Mouse (Mus musculus): Measurements from ENCODE around the gene 1700011M02Rik. TPM values are rescaled to one million over a fixed set of nuclear protein-coding genes. Genes with fewer than 3 reads are reported as not detected.
"Not testable (repeated sequence)": the region's sequence is repeated elsewhere in the genome, so short reads cannot be mapped to it uniquely, and the experiment has no call there.

Gene 1700011M02Rik
- polyA plus RNA-seq (2015; fragmentation: Nextera tagmentation; extraction: Ambion mirVana) = not detected in 2 replicates

DNA sequence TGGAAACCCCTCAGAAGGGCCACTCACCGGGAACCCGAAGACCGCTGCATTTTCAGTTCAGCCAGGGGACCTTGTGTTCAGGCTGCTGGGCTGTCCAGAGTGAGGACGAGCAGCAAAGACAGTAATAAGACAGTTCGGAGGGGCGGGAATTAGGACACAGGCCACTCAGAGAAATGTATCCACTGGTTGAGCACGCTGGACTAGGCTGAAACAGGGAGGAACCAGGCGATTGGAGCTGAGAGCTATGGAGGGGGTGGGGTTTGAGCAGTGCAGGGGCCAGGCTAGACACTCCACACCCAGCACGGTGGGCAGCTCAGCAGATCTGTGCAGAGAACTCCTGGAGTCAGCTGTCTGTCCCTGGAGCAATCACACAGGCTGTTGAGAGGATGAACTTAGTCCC lies at the start of gene 1700011M02Rik, which contains the start of gene Dmrtc1a:
TSS of gene 1700011M02Rik (plus strand) at position 319 of the 400 bp plus-strand sequence.
TSS of gene Dmrtc1a (minus strand) at position 101 of the 400 bp plus-strand sequence.
- H3K9me3 ChIP-seq; H3K4me1 ChIP-seq; H3K4me3 ChIP-seq; H3K27ac ChIP-seq; H3K9ac ChIP-seq; ATAC-seq (ENCODE audit: low FRiP score, low read depth); H3K4me2 ChIP-seq (replicated peaks); H3K36me3 ChIP-seq: not testable (repeated sequence)
- peaks cover 29% of the 10 kb centered on the region for H3K27me3 ChIP-seq
- WGBS = 86% methylated on average over 8 of the region's 9 CpGs

DNA sequence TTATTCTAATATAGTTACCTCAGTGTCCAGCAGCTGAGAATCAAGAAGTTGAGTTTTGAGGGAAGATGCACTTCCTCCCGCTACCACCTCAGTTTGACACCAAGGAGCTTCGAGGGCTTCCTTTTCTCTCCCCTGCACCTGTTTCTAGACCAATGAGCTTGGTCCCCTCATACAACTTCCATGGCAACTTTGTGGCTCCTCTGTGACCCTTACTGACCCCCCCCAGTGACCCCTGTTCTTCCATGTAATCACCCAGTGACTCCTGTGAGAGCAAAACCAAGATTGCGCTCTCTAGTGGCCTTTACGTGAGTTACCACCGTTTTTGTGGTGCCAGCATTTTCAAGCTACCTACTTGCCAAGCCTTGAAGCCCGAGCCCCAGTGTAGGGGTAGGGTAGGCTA lies 40.8 kb upstream of the 1700011M02Rik start, which contains the start of gene 1700031F05Rik:
TSS of gene 1700031F05Rik (minus strand) at position 101 of the 400 bp plus-strand sequence.
- no peak within 1 kb of the TSS for H3K9ac ChIP-seq
- no peak within 1 kb of the TSS for H3K27ac ChIP-seq
- 78% methylated on average over 6 of the region's 6 CpGs for WGBS
- no peak within 1 kb of the TSS for H3K4me3 ChIP-seq
- H3K36me3 ChIP-seq = no peaks in the 10 kb centered on the region
- no peak for ATAC-seq (ENCODE audit: low FRiP score, low read depth)
- H3K4me1 ChIP-seq = no peaks in the 10 kb centered on the region
- H3K27me3 ChIP-seq = 0 out of 2 replicates have a peak, but pooled peaks cover 2% of the 10 kb centered on the region
- no peaks in the 10 kb centered on the region for H3K9me3 ChIP-seq
- no peak within 1 kb of the TSS for H3K4me2 ChIP-seq (replicated peaks)

DNA sequence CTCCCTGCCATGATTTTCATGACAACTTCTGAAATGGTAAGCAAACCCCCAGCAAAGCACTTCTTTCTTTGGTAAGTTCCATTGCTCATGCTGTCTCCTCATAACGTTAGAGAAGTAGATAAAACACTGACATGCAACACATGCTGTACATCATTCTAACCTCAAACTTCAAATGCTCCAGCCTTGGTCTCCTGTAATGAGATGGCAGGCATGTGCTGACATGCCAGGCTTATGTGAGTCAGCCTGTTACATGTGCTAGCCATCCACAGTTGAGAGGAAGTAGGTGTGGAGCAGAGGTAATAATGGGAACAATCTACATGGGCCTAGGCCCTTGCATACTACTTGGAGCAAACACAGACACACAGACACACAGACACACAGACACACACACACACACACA lies 6.1 kb downstream of the 1700011M02Rik start:
- H3K27me3 ChIP-seq; H3K9me3 ChIP-seq; H3K4me3 ChIP-seq; H3K36me3 ChIP-seq; H3K27ac ChIP-seq; H3K4me1 ChIP-seq; H3K4me2 ChIP-seq (replicated peaks); ATAC-seq (ENCODE audit: low FRiP score, low read depth); H3K9ac ChIP-seq: not testable (repeated sequence)
- 71% methylated on average over 1 of the region's 1 CpGs for WGBS

- WGBS = 21% methylated on average over 4 of the region's 4 CpGs
- H3K9me3 ChIP-seq; H3K4me3 ChIP-seq; H3K9ac ChIP-seq; ATAC-seq (ENCODE audit: low FRiP score, low read depth); H3K27ac ChIP-seq; H3K4me2 ChIP-seq (replicated peaks); H3K36me3 ChIP-seq; H3K4me1 ChIP-seq: not testable (repeated sequence)
- H3K27me3 ChIP-seq = peaks cover 15% of the 10 kb centered on the region; the same call in 1 of the 2 replicates
Measured at GRCm38 (mm10) chrX:102926707-102927106, 18.0 kb downstream of the 1700011M02Rik start.

- ATAC-seq (ENCODE audit: low FRiP score, low read depth); H3K9ac ChIP-seq; H3K27ac ChIP-seq; H3K36me3 ChIP-seq; H3K4me3 ChIP-seq; H3K4me2 ChIP-seq (replicated peaks); H3K4me1 ChIP-seq; H3K9me3 ChIP-seq: not testable (repeated sequence)
- peaks cover 17% of the 10 kb centered on the region for H3K27me3 ChIP-seq
- WGBS = 88% methylated on average over 4 of the region's 6 CpGs
Measured at GRCm38 (mm10) chrX:102928072-102928471, 19.4 kb downstream of the 1700011M02Rik start, which contains the start of gene 1700018G05Rik. Gene 1700018G05Rik, plus strand, starts transcription at chrX:102928372.

- Histone ChIP-seq H3K4me1 (no peaks in the 10 kb centered on the region), H3K9me3 (no peaks in the 10 kb centered on the region), H3K4me2 (replicated peaks) (peak overlapping the region; percentile 69), H3K36me3 (no peaks in the 10 kb centered on the region), H3K27me3 (peaks cover 45% of the 10 kb centered on the region), H3K9ac (peak overlapping the region; percentile 74), H3K4me3 (peak overlapping the region; percentile 58), H3K27ac (no peak overlapping the region)
- no peak for ATAC-seq (ENCODE audit: low FRiP score, low read depth)
- WGBS = 50% methylated on average over 12 of the region's 12 CpGs
Measured at GRCm38 (mm10) chrX:102932992-102933570, 24.4 kb downstream of the 1700011M02Rik start.

- Histone ChIP-seq H3K27ac (no peak overlapping the region), H3K4me2 (replicated peaks) (peak overlapping the region; percentile 69), H3K9ac (peak overlapping the region; percentile 74), H3K36me3 (no peaks in the 10 kb centered on the region), H3K9me3 (no peaks in the 10 kb centered on the region), H3K4me1 (no peaks in the 10 kb centered on the region), H3K27me3 (peaks cover 42% of the 10 kb centered on the region), H3K4me3 (peak overlapping the region; percentile 58)
- peak; percentile 76 for ATAC-seq (ENCODE audit: low FRiP score, low read depth)
- WGBS = 19% methylated on average over 34 of the region's 68 CpGs
Measured at GRCm38 (mm10) chrX:102933571-102934394, 25.1 kb downstream of the 1700011M02Rik start.

DNA sequence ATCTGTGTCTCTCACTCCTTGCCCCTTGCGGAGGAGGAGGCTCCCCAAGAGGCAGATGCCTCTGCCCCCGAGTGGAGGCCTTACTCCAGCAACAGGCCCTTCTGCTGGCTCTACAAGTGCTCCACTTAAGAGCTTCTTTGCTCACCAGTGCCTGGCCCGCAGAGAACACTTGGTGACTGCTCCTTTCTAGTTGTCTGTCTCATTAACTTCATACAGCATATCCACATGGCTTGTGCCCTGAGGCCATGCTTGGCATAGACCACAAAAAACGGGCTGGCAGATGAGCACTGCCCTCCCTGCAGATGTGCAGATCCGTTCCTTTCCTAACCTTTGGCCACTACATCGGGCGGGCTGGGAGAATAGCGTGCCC lies 25.7 kb downstream of the 1700011M02Rik start:
- Histone ChIP-seq H3K9ac (no peak overlapping the region), H3K4me1 (no peaks in the 10 kb centered on the region), H3K4me3 (peak overlapping the region; percentile 58)

GRCm38 (mm10) chrX:102936743-102937142 lies 28.0 kb downstream of the 1700011M02Rik start:
- no peak for ATAC-seq (ENCODE audit: low FRiP score, low read depth)
- Histone ChIP-seq H3K4me2 (replicated peaks) (no peak overlapping the region), H3K4me3 (no peak overlapping the region), H3K27ac (no peak overlapping the region), H3K9ac (no peak overlapping the region), H3K36me3 (no peaks in the 10 kb centered on the region), H3K9me3 (no peaks in the 10 kb centered on the region), H3K4me1 (no peaks in the 10 kb centered on the region), H3K27me3 (peaks cover 40% of the 10 kb centered on the region)
- WGBS = 71% methylated on average over 5 of the region's 5 CpGs

More for the DNA sequence above, 25.7 kb downstream of the 1700011M02Rik start:
- ATAC-seq (ENCODE audit: low FRiP score, low read depth) = no peak
- peaks cover 43% of the 10 kb centered on the region for H3K27me3 ChIP-seq
- peak overlapping the region; percentile 69 for H3K4me2 ChIP-seq (replicated peaks)
- no peak overlapping the region for H3K27ac ChIP-seq
- no peaks in the 10 kb centered on the region for H3K36me3 ChIP-seq
- 56% methylated on average over 8 of the region's 8 CpGs for WGBS
- H3K9me3 ChIP-seq = no peaks in the 10 kb centered on the region

GRCm38 (mm10) chrX:102950136-102950535 lies 41.4 kb downstream of the 1700011M02Rik start:
- WGBS = 89% methylated on average over 11 of the region's 11 CpGs

DNA sequence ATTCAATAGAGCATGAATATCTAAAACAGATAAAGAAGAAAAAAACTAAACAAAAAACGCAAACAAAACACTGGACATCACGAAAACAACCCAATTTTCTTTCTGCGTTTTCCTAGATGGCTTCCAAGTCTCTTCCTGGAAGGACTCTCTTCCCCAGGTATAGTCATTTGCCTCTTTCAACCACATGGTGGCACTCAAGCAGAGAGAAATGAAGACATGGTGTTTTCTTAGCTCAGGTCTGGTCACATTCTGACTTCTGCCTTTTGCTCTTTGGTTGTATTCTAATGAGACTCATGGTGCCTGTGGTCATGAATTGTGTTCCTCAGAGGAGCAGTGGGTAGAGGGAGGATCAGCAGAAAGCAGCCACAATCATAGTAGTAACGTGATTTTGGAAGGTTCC lies 50.2 kb downstream of the 1700011M02Rik start:
- 33% methylated on average over 4 of the region's 4 CpGs for WGBS

More at GRCm38 (mm10) chrX:102950136-102950535, 41.4 kb downstream of the 1700011M02Rik start:
- not testable (repeated sequence) for H3K4me3 ChIP-seq; H3K9me3 ChIP-seq; H3K9ac ChIP-seq; H3K27ac ChIP-seq; H3K4me2 ChIP-seq (replicated peaks); H3K36me3 ChIP-seq; H3K4me1 ChIP-seq; ATAC-seq (ENCODE audit: low FRiP score, low read depth)
- peaks cover 23% of the 10 kb centered on the region; the same call in 1 of the 2 replicates for H3K27me3 ChIP-seq

More for the DNA sequence above, 50.2 kb downstream of the 1700011M02Rik start:
- Histone ChIP-seq H3K4me2 (replicated peaks) (no peak overlapping the region), H3K4me1 (no peaks in the 10 kb centered on the region), H3K27ac (no peak overlapping the region), H3K9ac (no peak overlapping the region), H3K36me3 (no peaks in the 10 kb centered on the region), H3K9me3 (no peaks in the 10 kb centered on the region), H3K27me3 (peaks cover 16% of the 10 kb centered on the region; the same call in 1 of the 2 replicates), H3K4me3 (no peak overlapping the region)
- ATAC-seq (ENCODE audit: low FRiP score, low read depth) = no peak

Measured in limb, embryonic 13.5 days (tissue).